Mouse (Mus musculus) CD4-positive, CD25-positive, alpha-beta regulatory T cell, adult 9 weeks (primary cell): ENCODE results near the gene Pptc7. TPM values are rescaled to one million over a fixed set of nuclear protein-coding genes. Genes with fewer than 3 reads are reported as not detected.

Experiments used
- polyA plus RNA-seq: library from polyadenylated mRNA; unstranded; fragments of 100-300 nt; shearing (Covaris generic); gene quantifications from one replicate; pipeline ENCODE4 v1.2.1, GENCODE M21; 2017

Gene Pptc7
- polyA plus RNA-seq, result 14.5 TPM

DNA sequence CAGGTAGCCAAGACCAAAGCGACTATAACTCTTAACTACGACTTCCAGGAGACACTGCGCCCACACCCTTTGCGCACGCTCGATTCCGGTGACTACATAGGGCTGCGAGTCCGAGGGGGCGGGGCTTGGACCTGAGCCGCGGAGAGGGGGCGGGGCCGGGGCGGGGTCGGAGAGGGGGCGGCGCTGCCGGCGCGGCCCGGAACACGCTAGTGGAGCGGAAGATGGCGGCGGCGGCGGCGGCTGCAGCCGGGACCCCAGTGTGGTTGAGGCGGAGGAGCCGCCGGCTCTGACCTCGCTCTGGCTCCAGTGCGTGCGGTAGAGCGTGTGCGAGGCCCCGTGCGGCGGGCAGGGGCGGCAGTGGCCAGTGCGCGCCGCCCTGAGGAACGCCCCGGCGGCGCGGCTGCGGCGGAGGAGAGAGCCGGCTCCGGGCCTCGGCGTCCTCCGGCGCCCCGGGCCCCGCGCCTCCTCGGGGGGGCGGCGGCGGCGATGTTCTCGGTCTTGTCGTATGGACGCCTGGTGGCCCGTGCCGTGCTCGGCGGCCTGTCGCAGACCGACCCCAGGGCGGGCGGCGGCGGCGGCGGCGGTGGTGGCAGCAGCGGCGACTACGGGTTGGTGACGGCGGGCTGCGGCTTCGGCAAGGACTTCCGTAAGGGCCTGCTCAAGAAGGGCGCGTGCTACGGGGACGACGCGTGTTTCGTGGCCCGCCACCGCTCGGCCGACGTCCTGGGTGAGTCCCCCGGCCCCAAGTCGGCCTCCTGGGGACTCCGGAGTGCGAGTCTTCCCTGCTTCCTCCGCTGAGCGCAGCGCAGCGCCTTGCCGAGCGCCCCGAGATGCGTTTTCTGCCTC is at the start of gene Pptc7:
TSS of gene Pptc7 (plus strand) at position 183 of the 846 bp plus-strand sequence.

GRCm38 (mm10) chr5:122263933-122264905 is 19.9 kb upstream of the Pptc7 start, which contains the start of gene Tctn1:
TSS of gene Tctn1 (minus strand) at chr5:122264460.

DNA sequence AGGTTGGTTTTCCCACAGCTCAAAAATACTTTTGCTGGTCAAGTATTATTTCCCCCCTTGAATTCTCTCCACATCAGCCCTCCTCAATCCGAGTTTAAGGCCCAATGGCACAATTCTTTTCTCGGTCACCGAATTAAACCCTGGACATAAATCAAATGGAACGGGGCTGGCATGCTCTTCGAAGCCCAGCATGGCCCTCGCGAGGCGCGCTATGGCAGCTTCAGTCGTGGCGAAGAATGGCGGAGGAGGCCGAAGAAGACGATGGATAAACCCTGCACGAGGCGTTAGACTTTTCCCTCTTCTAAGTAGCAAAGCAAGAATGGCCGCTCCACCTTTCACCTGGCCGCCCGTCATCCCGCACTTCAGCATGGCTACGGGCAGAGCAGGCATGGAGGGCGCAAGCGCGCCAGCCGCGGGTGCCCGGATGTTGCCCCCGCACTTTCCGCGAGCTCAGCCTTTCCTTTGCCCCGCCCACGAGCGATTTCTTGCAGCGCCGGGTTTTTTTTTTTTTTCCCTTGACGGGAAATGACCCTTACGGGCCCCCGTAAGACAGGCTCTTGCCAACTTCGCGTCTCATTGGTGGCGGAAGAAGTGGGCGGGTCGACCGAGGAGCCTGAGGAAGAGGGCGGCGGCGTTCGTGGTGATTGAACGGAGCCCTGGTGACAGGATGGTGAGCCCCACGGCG is 69.8 kb downstream of the Pptc7 start, which contains the start of the genes Rad9b and Vps29:
TSS of gene Rad9b (minus strand) at position 427 of the 685 bp plus-strand sequence.
TSS of gene Vps29 (plus strand) at position 563 of the 685 bp plus-strand sequence.

DNA sequence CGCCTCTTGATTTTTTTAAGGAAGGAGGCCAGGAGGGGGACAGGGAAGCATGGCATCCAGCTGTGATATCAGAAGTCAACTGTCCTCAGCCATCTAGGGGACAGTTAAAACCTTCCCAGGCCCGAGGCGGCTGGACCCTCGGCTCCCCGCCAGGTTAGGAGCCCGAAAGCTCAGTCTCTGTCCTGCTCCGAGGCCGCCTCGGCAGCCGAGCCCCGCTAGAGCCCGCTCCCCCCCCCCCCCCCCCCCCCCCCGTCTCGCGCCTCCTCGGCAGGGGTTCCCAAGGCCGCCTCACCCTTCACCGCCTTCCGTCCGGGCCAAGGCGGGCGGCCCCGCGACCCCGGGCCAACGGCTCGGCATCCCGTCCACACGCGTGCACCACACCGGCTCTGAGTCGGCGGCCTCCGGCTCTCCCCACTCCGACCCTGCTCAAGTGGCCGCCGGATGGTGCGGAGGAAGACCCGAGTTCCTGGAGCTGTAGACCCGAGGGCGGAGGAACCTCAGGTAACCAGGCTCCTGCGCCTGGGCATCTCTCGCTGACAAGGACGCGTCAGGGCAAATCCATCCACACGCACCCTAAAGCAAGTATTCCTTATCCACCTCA is 87.5 kb downstream of the Pptc7 start, which contains the start of gene Gpn3:
TSS of gene Gpn3 (plus strand) at position 286 of the 601 bp plus-strand sequence.

GRCm38 (mm10) chr5:122372192-122372769 is 88.1 kb downstream of the Pptc7 start, which contains the start of gene Fam216a:
TSS of gene Fam216a (minus strand) at chr5:122372364.

Other genes with a start within 250 kb of the Pptc7 start
- gene Cux2, start 234.3 kb upstream of the Pptc7 start, polyA plus RNA-seq, result 0.16 TPM
- gene Myl2, start 183.4 kb upstream of the Pptc7 start, polyA plus RNA-seq, result not detected
- 0.67 TPM for gene Ccdc63, start 143.5 kb upstream of the Pptc7 start, polyA plus RNA-seq
- 51.6 TPM for gene Ppp1cc, start 126.1 kb upstream of the Pptc7 start, polyA plus RNA-seq
- gene Hvcn1, start 77.6 kb upstream of the Pptc7 start, polyA plus RNA-seq, result 125 TPM
- gene Tctn1, start 19.9 kb upstream of the Pptc7 start, polyA plus RNA-seq, result 2.4 TPM
- gene Rad9b, start 69.9 kb downstream of the Pptc7 start, polyA plus RNA-seq, result 11.2 TPM
- gene Vps29, start 70.0 kb downstream of the Pptc7 start, polyA plus RNA-seq, result 158 TPM
- 77.2 TPM for gene Gpn3, start 87.5 kb downstream of the Pptc7 start, polyA plus RNA-seq
- gene Fam216a, start 88.0 kb downstream of the Pptc7 start, polyA plus RNA-seq, result 12.7 TPM
- gene Arpc3, start 107.5 kb downstream of the Pptc7 start, polyA plus RNA-seq, result 568 TPM
- gene Anapc7, start 137.3 kb downstream of the Pptc7 start, polyA plus RNA-seq, result 40.0 TPM
- 7.2 TPM for gene Atp2a2, start 217.9 kb downstream of the Pptc7 start, polyA plus RNA-seq